Mouse (Mus musculus): ENCODE measurements around the gene Tjp2. TPM values are rescaled to one million over a fixed set of nuclear protein-coding genes. Genes with fewer than 3 reads are reported as not detected.

Tjp2 gene
- polyA plus RNA-seq, 1 experiment from 2014 or later, result 4.9 TPM

GRCm38 (mm10) chr19:24056880-24057279 is 167.9 kb downstream of the Tjp2 start:
- Histone ChIP-seq H3K36me3 (replicated peaks) (no peaks in the 10 kb centered on the region), H3K27me3 (no peaks in the 10 kb centered on the region), H3K4me1 (replicated peaks) (no peaks in the 10 kb centered on the region), H3K4me2 (no peak overlapping the region), H3K4me3 (replicated peaks) (no peak overlapping the region), H3K9ac (no peak overlapping the region), H3K9me3 (replicated peaks) (no peaks in the 10 kb centered on the region), H3K27ac (replicated peaks) (no peak overlapping the region)
- WGBS (ENCODE audit: insufficient replicate concordance), result 77% methylated on average over 1 of the region's 1 CpGs
- ATAC-seq (ENCODE audit: insufficient read depth), result no peak

GRCm38 (mm10) chr19:24054904-24055303 is 169.9 kb downstream of the Tjp2 start:
- Histone ChIP-seq H3K9ac (no peak overlapping the region), H3K9me3 (replicated peaks) (no peaks in the 10 kb centered on the region), H3K4me1 (replicated peaks) (no peaks in the 10 kb centered on the region), H3K27me3 (no peaks in the 10 kb centered on the region), H3K36me3 (replicated peaks) (no peaks in the 10 kb centered on the region), H3K4me3 (replicated peaks) (no peak overlapping the region), H3K27ac (replicated peaks) (no peak overlapping the region), H3K4me2 (no peak overlapping the region)
- WGBS (ENCODE audit: insufficient replicate concordance), result 49% methylated on average over 2 of the region's 2 CpGs
- ATAC-seq (ENCODE audit: insufficient read depth), result no peak

GRCm38 (mm10) chr19:24054265-24054664 is 170.6 kb downstream of the Tjp2 start:
- Histone ChIP-seq H3K4me1 (replicated peaks) (no peaks in the 10 kb centered on the region), H3K9me3 (replicated peaks) (no peaks in the 10 kb centered on the region), H3K4me2 (no peak overlapping the region), H3K27me3 (no peaks in the 10 kb centered on the region), H3K9ac (no peak overlapping the region), H3K4me3 (replicated peaks) (no peak overlapping the region), H3K27ac (replicated peaks) (no peak overlapping the region), H3K36me3 (replicated peaks) (no peaks in the 10 kb centered on the region)
- ATAC-seq (ENCODE audit: insufficient read depth), result no peak
- WGBS (ENCODE audit: insufficient replicate concordance), result 54% methylated on average over 5 of the region's 5 CpGs

- Histone ChIP-seq H3K4me1 (replicated peaks) (no peaks in the 10 kb centered on the region), H3K27ac (replicated peaks) (no peak overlapping the region), H3K4me2 (no peak overlapping the region), H3K9me3 (replicated peaks) (no peaks in the 10 kb centered on the region), H3K27me3 (no peaks in the 10 kb centered on the region), H3K4me3 (replicated peaks) (no peak overlapping the region), H3K36me3 (replicated peaks) (no peaks in the 10 kb centered on the region), H3K9ac (no peak overlapping the region)
- no peak for ATAC-seq (ENCODE audit: insufficient read depth)
- WGBS (ENCODE audit: insufficient replicate concordance), result 40% methylated on average over 2 of the region's 2 CpGs
Observed at GRCm38 (mm10) chr19:24050514-24050913, 174.3 kb downstream of the Tjp2 start.

GRCm38 (mm10) chr19:24049329-24049728 is 175.5 kb downstream of the Tjp2 start:
- H3K4me1 ChIP-seq (replicated peaks), result no peaks in the 10 kb centered on the region
- H3K4me2 ChIP-seq, result no peak overlapping the region
- H3K9me3 ChIP-seq (replicated peaks), result no peaks in the 10 kb centered on the region
- no peak overlapping the region for H3K4me3 ChIP-seq (replicated peaks)
- 55% methylated on average over 3 of the region's 3 CpGs for WGBS (ENCODE audit: insufficient replicate concordance)
- no peak overlapping the region for H3K9ac ChIP-seq
- no peaks in the 10 kb centered on the region for H3K36me3 ChIP-seq (replicated peaks)
- ATAC-seq (ENCODE audit: insufficient read depth), result no peak
- no peak overlapping the region for H3K27ac ChIP-seq (replicated peaks)
- no peaks in the 10 kb centered on the region for H3K27me3 ChIP-seq

- Histone ChIP-seq H3K27me3 (no peaks in the 10 kb centered on the region), H3K9me3 (replicated peaks) (no peaks in the 10 kb centered on the region), H3K36me3 (replicated peaks) (no peaks in the 10 kb centered on the region), H3K4me3 (replicated peaks) (no peak overlapping the region), H3K4me2 (no peak overlapping the region), H3K27ac (replicated peaks) (no peak overlapping the region), H3K9ac (no peak overlapping the region), H3K4me1 (replicated peaks) (no peaks in the 10 kb centered on the region)
- 68% methylated on average over 10 of the region's 10 CpGs for WGBS (ENCODE audit: insufficient replicate concordance)
- no peak for ATAC-seq (ENCODE audit: insufficient read depth)
Observed at GRCm38 (mm10) chr19:24046395-24046993, 178.3 kb downstream of the Tjp2 start.

Other genes starting within 250 kb of the Tjp2 start
- gene Fam189a2, start 194.0 kb downstream of the Tjp2 start, polyA plus RNA-seq (2015; fragmentation: Nextera tagmentation; extraction: Ambion mirVana), result 0.03 TPM in 1 of 2 replicates, not detected in the other
- 42.6 and 45.9 TPM in 2 replicates for gene Fxn, start 55.6 kb upstream of the Tjp2 start, polyA plus RNA-seq (2015; fragmentation: Nextera tagmentation; extraction: Ambion mirVana)